Mouse (Mus musculus) CH12.LX (cell line): ENCODE data around the gene Stau1.

Experiments
- GABPA ChIP-seq: IDR thresholded peaks from 2 replicates; pipeline ENCODE4 v1.6.1; 2012; ENCODE audit warnings: low read depth, low read length, improper control_type of control experiment, inconsistent platforms; ENCODE audit not compliant: insufficient replicate concordance
- JUN ChIP-seq: IDR thresholded peaks from 2 replicates; pipeline ENCODE4 v1.6.1; 2011; ENCODE audit warnings: low read depth, mild to moderate bottlenecking, low read length, improper control_type of control experiment, moderate library complexity; ENCODE audit not compliant: insufficient read depth
- JUND ChIP-seq: conservative IDR thresholded peaks from 2 replicates; pipeline ENCODE4 v1.6.1; 2011; ENCODE audit warnings: low read depth, low read length, improper control_type of control experiment
- MEF2A ChIP-seq: IDR thresholded peaks from 2 replicates; pipeline ENCODE4 v1.6.1; 2014; ENCODE audit warnings: low read depth, mild to moderate bottlenecking, inconsistent platforms, low read length, improper control_type of control experiment, borderline replicate concordance
- POLR2A ChIP-seq: IDR thresholded peaks from 2 replicates; pipeline ENCODE4 v1.6.1; 2011; ENCODE audit warnings: low read depth, mild to moderate bottlenecking, improper control_type of control experiment, low read length
- POLR2AphosphoS2 ChIP-seq: IDR thresholded peaks from 2 replicates; pipeline ENCODE4 v1.6.1; 2011; ENCODE audit warnings: low read depth, low read length, improper control_type of control experiment
- TCF12 ChIP-seq: IDR thresholded peaks from 2 replicates; pipeline ENCODE4 v1.6.1; 2014; ENCODE audit warnings: low read depth, mild to moderate bottlenecking, inconsistent platforms, low read length, improper control_type of control experiment
- ZC3H11A ChIP-seq: IDR thresholded peaks from 2 replicates; pipeline ENCODE4 v1.6.1; 2012; ENCODE audit warnings: low read depth, mild to moderate bottlenecking, inconsistent platforms, low read length, improper control_type of control experiment

GRCm38 (mm10) chr2:166976356-166976755, 19.7 kb downstream of the Stau1 start:
- TF ChIP-seq ZC3H11A: no peak
- TF ChIP-seq GABPA: no peak
- no peak for TF ChIP-seq TCF12
- TF ChIP-seq MEF2A: no peak
- no peak for TF ChIP-seq POLR2AphosphoS2
- TF ChIP-seq JUND: no peak
- TF ChIP-seq POLR2A: no peak
- no peak for TF ChIP-seq JUN
